Comparison of ENCODE assay signal across 22 mouse cellular contexts in the genomic region with DNA sequence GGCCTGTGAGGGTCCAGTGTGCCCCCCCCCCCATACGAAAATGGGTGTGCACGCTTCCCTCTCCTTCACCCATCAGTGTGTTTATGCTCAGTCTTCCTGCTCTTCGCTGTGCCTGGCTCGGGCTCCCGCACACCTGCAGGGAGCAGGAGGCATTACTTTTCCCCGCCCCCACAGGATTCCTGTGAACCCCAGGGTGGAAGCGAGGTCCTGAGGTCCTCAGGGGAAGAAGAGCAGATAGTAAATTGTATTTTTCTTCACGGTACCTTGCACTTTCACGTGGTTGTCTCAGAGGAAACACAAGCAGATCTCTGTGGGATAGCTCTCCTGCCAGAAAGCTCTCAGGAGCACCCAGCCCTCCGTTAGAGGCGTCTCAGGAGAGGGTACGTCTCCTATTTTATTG.
DNase-seq lines count a peak whose midpoint lies in the region; ATAC-seq and TF ChIP-seq lines count a peak whose summit lies in the region.
"Had no signal": no experiment of that assay in that cellular context is flagged by ENCODE, and none has a peak within 500 bp of the region (broad histone marks: within the 10 kb centered on the region; RNA-seq: fewer than 3 reads in every experiment).

No protein-coding gene starts in this region.

- TF ChIP-seq CTCF in gastrocnemius, adult 2 months (IDR thresholded peaks at IDR 0.05) = no peak
- TF ChIP-seq CTCF in kidney, postnatal 0 days (IDR thresholded peaks at IDR 0.05; ENCODE audit: low read depth) = no peak

- DNase-seq in gastrocnemius, adult 2 months = no peak
- no peak for DNase-seq in gastrocnemius, postnatal 14 days
- no peak for DNase-seq in kidney, postnatal 0 days (ENCODE audit: low spot score)
- DNase-seq in kidney, postnatal 36 days = no peak
- peak; percentile 54 for DNase-seq in embryonic facial prominence, embryonic 14.5 days (ENCODE audit: low spot score)
- no peak for DNase-seq in layer of hippocampus, adult 9-11 months
- DNase-seq in Muller cell, postnatal 12 days (ENCODE audit: inconsistent ontology term) = no peak
- DNase-seq: cerebellum, adult 11-12 months; heart, postnatal 4 days; kidney, postnatal 10 days; left cerebral cortex, postnatal 4 days; liver, postnatal 0 days; right cerebral cortex, postnatal 4 days had no signal

- no peaks in the 10 kb centered on the region; the same call in 1 of the 2 replicates for H3K4me1 ChIP-seq in kidney, postnatal 0 days (replicated peaks; ENCODE audit: insufficient read depth, low read length)
- peaks cover 24% of the 10 kb centered on the region for H3K4me1 ChIP-seq in embryonic facial prominence, embryonic 14.5 days (ENCODE audit: control insufficient read depth, insufficient read depth, low read length)
- H3K4me1 ChIP-seq in stomach, embryonic 16.5 days (ENCODE audit: control insufficient read depth, insufficient read depth, low read length) = peaks cover 18% of the 10 kb centered on the region

- ATAC-seq in kidney, postnatal 0 days (replicated peaks; ENCODE audit: low FRiP score, low read depth) = no peak
- no peak for ATAC-seq in embryonic facial prominence, embryonic 14.5 days (ENCODE audit: low read depth)
- ATAC-seq in stomach, embryonic 16.5 days (ENCODE audit: insufficient read depth, low FRiP score) = no peak
- ATAC-seq: inflammation-experienced regulatory T-cells, adult 6 months; liver, postnatal 0 days had no signal

- H3K4me2 ChIP-seq in kidney, postnatal 0 days (ENCODE audit: low read length) = 0 out of 2 replicates have a peak overlapping the region, but pooled peaks have one; percentile 33
- no peak overlapping the region for H3K4me2 ChIP-seq in embryonic facial prominence, embryonic 14.5 days (ENCODE audit: low read depth, low read length)
- peak overlapping the region; percentile 25; the same call in 1 of the 2 replicates for H3K4me2 ChIP-seq in stomach, embryonic 16.5 days (ENCODE audit: low read depth, low read length)
- H3K4me2 ChIP-seq: hindbrain, embryonic 14.5 days; liver, embryonic 11.5 days; neural tube, embryonic 15.5 days had no signal

- H3K9ac ChIP-seq in kidney, postnatal 0 days (ENCODE audit: low read depth, low read length) = no peak overlapping the region
- H3K9ac ChIP-seq in embryonic facial prominence, embryonic 14.5 days (ENCODE audit: low read depth, low read length) = no peak overlapping the region
- H3K9ac ChIP-seq in stomach, embryonic 16.5 days (ENCODE audit: low read length) = peak overlapping the region; percentile 57
- H3K9ac ChIP-seq: hindbrain, embryonic 14.5 days; liver, postnatal 0 days; neural tube, embryonic 15.5 days had no signal

- H3K36me3 ChIP-seq in kidney, postnatal 0 days (ENCODE audit: insufficient read depth, low read length) = no peaks in the 10 kb centered on the region
- no peaks in the 10 kb centered on the region for H3K36me3 ChIP-seq in embryonic facial prominence, embryonic 14.5 days (ENCODE audit: control insufficient read depth, insufficient read depth, low read length)
- no peaks in the 10 kb centered on the region for H3K36me3 ChIP-seq in stomach, embryonic 16.5 days (ENCODE audit: control insufficient read depth, insufficient read depth, low read length)
- H3K36me3 ChIP-seq: forebrain, embryonic 10.5 days; heart, embryonic 10.5 days; neural tube, embryonic 15.5 days had no signal

- no peaks in the 10 kb centered on the region for H3K27me3 ChIP-seq in kidney, postnatal 0 days (ENCODE audit: insufficient read depth, low read length)
- H3K27me3 ChIP-seq in embryonic facial prominence, embryonic 14.5 days (replicated peaks; ENCODE audit: control insufficient read depth, insufficient read depth, low read length) = no peaks in the 10 kb centered on the region
- no peaks in the 10 kb centered on the region for H3K27me3 ChIP-seq in stomach, embryonic 16.5 days (ENCODE audit: control insufficient read depth, insufficient read depth, low read length)
- H3K27me3 ChIP-seq: neural tube, embryonic 15.5 days had no signal

- H3K27ac ChIP-seq in gastrocnemius, adult 2 months = peak overlapping the region; percentile 71
- no peak overlapping the region for H3K27ac ChIP-seq in kidney, postnatal 0 days
- peak overlapping the region; percentile 76 for H3K27ac ChIP-seq in embryonic facial prominence, embryonic 14.5 days (replicated peaks; ENCODE audit: low read depth, low read length)
- peak overlapping the region; percentile 89 for H3K27ac ChIP-seq in stomach, embryonic 16.5 days (ENCODE audit: low read length)
- H3K27ac ChIP-seq: forebrain, embryonic 10.5 days; heart, embryonic 10.5 days; hindbrain, embryonic 14.5 days; layer of hippocampus, adult 2 months; macrophage; neural tube, embryonic 15.5 days had no signal

- intact Hi-C loops in gastrocnemius, adult 2 months (cut with DNase I) = loop anchor here (5.0 kb wide), 1 partner anchor 43 kb away; no protein-coding TSS in a partner anchor
- intact Hi-C loops in gastrocnemius, postnatal 14 days (cut with DNase I; ENCODE audit: low total_unique reads) = no loop called here

- no peaks in the 10 kb centered on the region for H3K9me3 ChIP-seq in kidney, postnatal 0 days (replicated peaks; ENCODE audit: low read length)
- H3K9me3 ChIP-seq in embryonic facial prominence, embryonic 14.5 days (ENCODE audit: control insufficient read depth, low read length) = no peaks in the 10 kb centered on the region
- no peaks in the 10 kb centered on the region for H3K9me3 ChIP-seq in stomach, embryonic 16.5 days (replicated peaks; ENCODE audit: control insufficient read depth, low read length)
- H3K9me3 ChIP-seq: forebrain, embryonic 10.5 days; heart, embryonic 10.5 days; neural tube, embryonic 15.5 days had no signal

- WGBS in kidney, postnatal 0 days = 19% methylated on average over 12 of the region's 12 CpGs
- 25% methylated on average over 12 of the region's 12 CpGs for WGBS in embryonic facial prominence, embryonic 14.5 days
- 27% methylated on average over 12 of the region's 12 CpGs for WGBS in stomach, embryonic 16.5 days

- no peak overlapping the region for H3K4me3 ChIP-seq in gastrocnemius, adult 2 months
- no peak overlapping the region for H3K4me3 ChIP-seq in kidney, postnatal 0 days (replicated peaks; ENCODE audit: low read depth, low read length)
- no peak overlapping the region for H3K4me3 ChIP-seq in embryonic facial prominence, embryonic 14.5 days (ENCODE audit: low read depth, low read length)
- no peak overlapping the region for H3K4me3 ChIP-seq in stomach, embryonic 16.5 days (replicated peaks; ENCODE audit: low read length)
- H3K4me3 ChIP-seq: forebrain, embryonic 10.5 days; heart, embryonic 10.5 days; layer of hippocampus, adult 2 months; neural tube, embryonic 15.5 days had no signal
